Mouse (Mus musculus) liver, postnatal 0 days (tissue): Measurements from ENCODE around the gene Btbd9.

Experiments used
- CTCF ChIP-seq: sonication (generic); IDR thresholded peaks from 2 replicates; pipeline ENCODE4 v1.5.1; 2016; ENCODE audit warnings: antibody characterized with exemption, low read depth
- EP300 ChIP-seq: IDR thresholded peaks from 2 replicates; pipeline ENCODE4 v1.6.1; 2016; ENCODE audit warnings: antibody characterized with exemption, low read depth, mild to moderate bottlenecking

- no peak for TF ChIP-seq CTCF
- TF ChIP-seq EP300 = no peak
Measured at GRCm38 (mm10) chr17:30253924-30254323, 322.4 kb downstream of the Btbd9 start.
